Mouse (Mus musculus) mouse trophoblast stem cell (cell line): Measurements from ENCODE around the gene Shb.

Experiments used
- in situ Hi-C, 2 experiments: fragments of 300-500 bp; cut with MseI, MboI; formaldehyde crosslinking; loops; 2 replicates in 1 of 2; 3 replicates in 1 of 2; pipeline ENCODE4 v1.15.1; 2025

Gene Shb

GRCm38 (mm10) chr4:45507039-45507438, 25.2 kb downstream of the Shb start:
- in situ Hi-C loops: no loop called here

- in situ Hi-C loops: no loop called here
Observed at GRCm38 (mm10) chr4:45506613-45507012, 25.7 kb downstream of the Shb start.

GRCm38 (mm10) chr4:45505671-45506070, 26.6 kb downstream of the Shb start:
- in situ Hi-C loops: no loop called here

DNA sequence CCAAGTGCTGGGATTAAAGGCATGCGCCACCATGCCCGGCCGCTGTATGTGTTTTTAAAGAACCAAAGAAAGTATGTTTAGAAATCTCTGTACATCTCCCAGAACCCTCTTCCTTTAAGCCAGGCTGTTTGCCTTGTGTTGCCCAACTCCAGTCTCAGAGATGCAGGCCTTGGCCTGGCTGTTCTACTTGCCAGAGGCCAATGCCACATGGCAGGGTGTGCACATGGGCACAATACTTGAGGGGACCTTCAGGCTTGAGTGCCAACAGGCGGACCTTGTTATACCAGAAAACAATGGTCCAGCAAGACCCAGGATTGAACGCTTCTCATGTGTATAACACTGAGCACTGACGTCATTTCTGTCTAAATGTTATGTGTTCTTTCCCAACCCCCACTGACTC, 27.1 kb downstream of the Shb start:
- in situ Hi-C loops: no loop called here

DNA sequence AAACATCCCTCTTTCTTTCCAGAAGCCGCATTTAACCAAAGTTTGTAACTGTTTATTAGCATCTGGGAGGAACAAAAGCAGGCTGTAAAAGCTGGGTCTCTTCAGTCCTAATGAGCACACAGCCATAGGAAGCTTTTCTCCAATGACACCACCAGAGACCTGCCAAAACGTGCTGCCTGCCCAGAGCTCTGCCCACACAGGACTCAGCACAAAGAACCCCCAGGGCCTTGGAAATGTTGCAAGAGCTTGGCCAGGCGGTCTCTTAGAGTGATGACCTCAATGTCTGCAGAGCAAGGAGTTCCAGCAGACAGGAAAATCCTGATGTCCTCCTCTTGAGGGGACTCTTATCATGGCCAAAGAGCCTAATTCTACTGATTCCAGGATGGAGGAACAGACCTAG, 28.5 kb downstream of the Shb start:
- in situ Hi-C loops: no loop called here

GRCm38 (mm10) chr4:45503380-45503779, 28.9 kb downstream of the Shb start:
- in situ Hi-C loops: no loop called here

- in situ Hi-C loops: no loop called here
Observed at GRCm38 (mm10) chr4:45502002-45502401, 30.3 kb downstream of the Shb start.

DNA sequence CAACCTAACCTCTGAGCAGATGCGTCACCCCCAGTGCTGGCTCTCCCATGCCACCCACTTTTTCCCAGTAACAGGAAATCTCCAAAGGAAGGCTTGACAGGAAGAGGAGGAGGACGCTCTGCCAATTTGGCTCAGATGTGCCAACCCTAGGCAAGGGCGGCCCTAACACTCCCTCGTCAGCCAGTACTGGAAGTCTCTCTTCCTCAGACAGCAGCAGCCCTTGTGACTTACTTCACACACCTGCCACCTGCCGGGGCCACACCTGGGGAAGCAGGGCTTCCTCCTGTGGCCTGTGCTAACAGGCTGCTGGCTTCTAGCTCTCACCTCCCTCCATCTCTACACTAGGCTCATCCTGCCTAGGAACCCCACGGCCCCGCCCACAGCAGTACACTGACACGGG, 31.9 kb downstream of the Shb start:
- in situ Hi-C loops: no loop called here

GRCm38 (mm10) chr4:45499556-45499955, 32.7 kb downstream of the Shb start:
- in situ Hi-C loops: no loop called here

- in situ Hi-C loops: no loop called here
Observed at GRCm38 (mm10) chr4:45499081-45499480, 33.2 kb downstream of the Shb start.

DNA sequence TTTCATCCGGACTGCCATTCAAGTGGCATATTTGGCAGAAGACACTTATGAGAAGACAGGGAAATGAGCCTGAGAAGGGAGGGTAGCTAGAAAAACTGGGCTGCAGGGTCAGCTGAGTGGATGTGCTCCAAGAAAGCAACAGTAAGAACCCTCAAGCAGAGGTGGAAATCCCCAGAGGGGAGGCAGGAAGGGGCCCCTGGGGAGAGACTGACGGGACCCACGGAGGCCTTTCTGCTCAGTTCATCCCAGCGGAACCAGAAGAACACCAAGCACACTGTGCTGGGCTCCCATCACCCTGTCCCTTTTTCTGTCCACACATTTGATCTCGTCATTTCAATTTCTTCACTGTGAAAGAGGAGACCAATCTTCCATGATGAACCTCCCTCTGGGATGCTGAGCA, 33.9 kb downstream of the Shb start:
- in situ Hi-C loops: no loop called here

DNA sequence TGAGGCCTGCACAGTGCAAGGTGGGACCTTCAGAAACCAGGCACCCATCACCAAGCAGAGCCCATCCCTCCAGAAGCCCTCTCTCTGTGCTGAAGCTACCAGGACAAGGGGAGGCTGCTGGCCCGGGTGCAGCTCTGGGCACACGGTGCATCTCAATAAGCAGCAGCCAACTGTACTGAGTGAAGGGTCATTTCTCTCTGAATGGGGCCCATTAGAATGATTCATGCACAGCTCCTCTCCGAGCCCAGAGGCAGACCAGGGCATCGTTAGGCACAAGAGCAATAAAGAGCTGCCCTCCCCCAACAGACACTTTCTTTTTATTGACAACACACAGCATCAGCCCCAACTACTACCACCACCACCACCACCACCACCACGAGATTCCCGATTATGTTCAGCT, 35.0 kb downstream of the Shb start:
- in situ Hi-C loops: no loop called here

- in situ Hi-C loops: no loop called here
Observed at GRCm38 (mm10) chr4:45495531-45496201, 36.6 kb downstream of the Shb start.

GRCm38 (mm10) chr4:45493786-45494400, 38.4 kb downstream of the Shb start:
- in situ Hi-C loops: no loop called here

DNA sequence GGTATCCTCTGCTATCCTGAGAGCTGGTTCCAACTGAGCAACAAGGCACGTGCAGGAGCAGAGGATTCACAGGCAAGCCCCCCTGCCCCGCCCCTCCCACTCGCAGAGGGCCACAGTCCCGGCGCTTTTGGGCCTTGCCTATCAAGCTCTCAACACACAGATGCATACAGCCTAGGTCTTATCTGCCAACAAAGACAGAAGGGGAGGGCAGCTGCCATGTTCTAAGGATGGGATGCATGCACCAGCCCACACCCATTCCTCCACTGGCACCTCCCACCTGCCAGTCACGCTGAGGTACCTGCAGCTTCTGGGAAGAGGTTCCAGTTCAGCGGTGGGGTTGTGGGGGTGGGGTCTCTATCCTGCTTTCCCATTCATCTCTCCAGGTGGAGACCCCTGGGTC, 39.2 kb downstream of the Shb start:
- in situ Hi-C loops: no loop called here

DNA sequence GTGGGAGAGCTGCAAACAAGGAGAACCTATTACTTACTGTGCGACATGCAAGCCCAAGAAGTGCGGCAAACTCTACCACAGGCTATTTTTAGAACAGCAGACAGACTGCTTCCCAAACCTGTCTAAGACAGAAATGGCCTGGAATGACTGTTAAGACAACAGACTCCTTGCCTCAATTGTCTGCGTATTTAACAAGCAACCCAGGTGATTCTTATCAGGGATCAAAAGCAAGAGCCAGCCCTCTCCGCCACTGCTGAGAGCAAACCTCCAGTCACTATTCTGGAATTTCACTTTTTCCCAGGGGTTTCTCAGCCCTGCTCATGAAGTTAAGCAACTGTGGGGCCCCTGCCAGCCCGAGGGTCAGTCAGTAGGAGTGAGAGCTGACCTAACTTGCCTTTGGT, 39.6 kb downstream of the Shb start:
- in situ Hi-C loops: no loop called here

GRCm38 (mm10) chr4:45491685-45492601, 40.3 kb downstream of the Shb start:
- in situ Hi-C loops: no loop called here

- in situ Hi-C loops: no loop called here
Observed at GRCm38 (mm10) chr4:45491119-45491679, 41.1 kb downstream of the Shb start.

GRCm38 (mm10) chr4:45490036-45490752, 42.1 kb downstream of the Shb start:
- in situ Hi-C loops: no loop called here

DNA sequence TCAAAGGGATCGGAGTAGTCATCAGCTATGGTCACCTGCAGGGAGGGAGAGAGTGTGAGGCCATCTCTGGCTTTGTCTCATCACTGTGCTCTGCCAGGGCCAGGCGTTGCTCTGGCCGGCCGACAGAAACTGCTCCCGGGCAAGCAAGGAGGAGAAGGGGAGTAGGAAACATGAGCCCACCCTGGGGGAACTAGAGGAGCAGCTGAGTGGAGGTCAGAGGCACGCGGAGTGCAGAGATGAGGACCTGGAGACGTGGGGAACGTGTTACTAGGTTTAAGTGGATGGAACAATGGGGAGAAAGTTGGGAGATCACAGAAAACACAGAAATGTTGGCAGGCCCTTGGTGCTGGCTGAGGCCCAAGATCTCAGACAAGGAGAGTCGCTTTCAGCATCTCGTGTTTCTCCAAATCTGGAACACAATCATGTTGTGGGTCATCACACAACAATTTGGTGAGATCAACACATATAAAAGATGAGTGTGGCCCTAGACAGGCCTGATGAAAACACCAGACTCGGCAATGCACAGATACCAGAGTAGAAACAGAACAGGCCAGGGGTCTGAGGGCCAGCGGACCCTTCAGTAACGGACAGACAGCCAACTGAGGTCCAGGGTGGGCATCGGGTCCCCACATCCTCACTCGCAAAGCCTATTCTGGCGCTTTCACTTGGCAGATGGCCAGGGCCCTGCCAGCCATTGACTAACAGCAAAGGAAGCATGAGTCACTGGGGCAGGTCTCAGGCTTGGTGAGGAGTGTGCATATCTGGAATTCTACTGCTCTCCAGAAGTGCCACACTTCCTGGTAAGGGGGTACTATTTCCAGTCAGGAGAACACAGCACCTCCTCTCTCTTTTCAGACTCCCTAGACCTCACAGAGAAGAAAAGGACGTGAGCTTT, 42.9 kb downstream of the Shb start:
- in situ Hi-C loops: no loop called here

- in situ Hi-C loops: no loop called here
Observed at GRCm38 (mm10) chr4:45487681-45488081, 44.6 kb downstream of the Shb start.
